Mouse (Mus musculus) liver, embryonic 15.5 days (tissue): ENCODE data around the gene Gm8439. TPM values are rescaled to one million over a fixed set of nuclear protein-coding genes. Genes with fewer than 3 reads are reported as not detected.

Source experiments
- ATAC-seq: fragments of 200-750 bp; cut with Nextera tagmentation; 2 replicates; pipeline ENCODE4 v1.8.0; 2017; ENCODE audit warnings: moderate number of reproducible peaks, mild to moderate bottlenecking, moderate library complexity; ENCODE audit not compliant: insufficient read depth
- H3K27ac ChIP-seq: fragments of 300-500 bp; sonication (generic); replicated peaks from 2 replicates; pipeline ENCODE4 v1.5.1; 2015; ENCODE audit warnings: mild to moderate bottlenecking, inconsistent platforms
- H3K27me3 ChIP-seq: fragments of 300-500 bp; sonication (generic); 2 replicates; pipeline ENCODE4 v1.6.1; 2015; ENCODE audit warnings: mild to moderate bottlenecking, inconsistent platforms
- H3K36me3 ChIP-seq: fragments of 300-500 bp; sonication (generic); replicated peaks from 2 replicates; pipeline ENCODE4 v1.6.1; 2015; ENCODE audit warnings: moderate library complexity, mild to moderate bottlenecking, inconsistent platforms
- H3K4me1 ChIP-seq: fragments of 300-500 bp; sonication (generic); replicated peaks from 2 replicates; pipeline ENCODE4 v1.6.1; 2015; ENCODE audit warnings: inconsistent platforms
- H3K4me2 ChIP-seq: fragments of 300-500 bp; sonication (generic); 2 replicates; pipeline ENCODE4 v1.6.1; 2015; ENCODE audit warnings: moderate library complexity, mild to moderate bottlenecking, inconsistent platforms
- H3K4me3 ChIP-seq: fragments of 300-500 bp; sonication (generic); replicated peaks from 2 replicates; pipeline ENCODE4 v1.5.1; 2015; ENCODE audit warnings: mild to moderate bottlenecking, inconsistent platforms
- H3K9ac ChIP-seq: fragments of 300-500 bp; sonication (generic); 2 replicates; pipeline ENCODE4 v1.6.1; 2015; ENCODE audit warnings: moderate library complexity, mild to moderate bottlenecking, inconsistent platforms
- H3K9me3 ChIP-seq: fragments of 300-500 bp; sonication (generic); replicated peaks from 2 replicates; pipeline ENCODE4 v1.6.1; 2016; ENCODE audit warnings: inconsistent platforms
- WGBS: fragments of 180-500 bp; shearing (Covaris S2); methylation state at CpG from one replicate; pipeline ENCODE4 v1.1.7; 2015; ENCODE audit warnings: mixed read lengths; ENCODE audit not compliant: insufficient replicate concordance; 5-methylcytosine and 5-hydroxymethylcytosine counted together
- polyA plus RNA-seq: library from polyadenylated mRNA; unstranded; fragments of >200 nt; fragmentation: Nextera tagmentation; extraction: Ambion mirVana; gene quantifications from 2 replicates; pipeline ENCODE4 v1.2.1, GENCODE M21; 2015

Gm8439 gene
- polyA plus RNA-seq, 1 experiment from 2014 or later: not detected

- no peak overlapping the region for H3K4me3 ChIP-seq
- no peak overlapping the region for H3K27ac ChIP-seq
- 71% methylated on average over 3 of the region's 3 CpGs for WGBS
- H3K27me3 ChIP-seq: peaks cover 28% of the 10 kb centered on the region
- ATAC-seq: no peak
- no peak overlapping the region for H3K9ac ChIP-seq
- H3K9me3 ChIP-seq: no peaks in the 10 kb centered on the region
- no peak overlapping the region for H3K4me2 ChIP-seq
- peaks cover 11% of the 10 kb centered on the region for H3K4me1 ChIP-seq
- H3K36me3 ChIP-seq: no peaks in the 10 kb centered on the region
Measured at GRCm38 (mm10) chr4:120643899-120644298, 55.4 kb downstream of the Gm8439 start.

DNA sequence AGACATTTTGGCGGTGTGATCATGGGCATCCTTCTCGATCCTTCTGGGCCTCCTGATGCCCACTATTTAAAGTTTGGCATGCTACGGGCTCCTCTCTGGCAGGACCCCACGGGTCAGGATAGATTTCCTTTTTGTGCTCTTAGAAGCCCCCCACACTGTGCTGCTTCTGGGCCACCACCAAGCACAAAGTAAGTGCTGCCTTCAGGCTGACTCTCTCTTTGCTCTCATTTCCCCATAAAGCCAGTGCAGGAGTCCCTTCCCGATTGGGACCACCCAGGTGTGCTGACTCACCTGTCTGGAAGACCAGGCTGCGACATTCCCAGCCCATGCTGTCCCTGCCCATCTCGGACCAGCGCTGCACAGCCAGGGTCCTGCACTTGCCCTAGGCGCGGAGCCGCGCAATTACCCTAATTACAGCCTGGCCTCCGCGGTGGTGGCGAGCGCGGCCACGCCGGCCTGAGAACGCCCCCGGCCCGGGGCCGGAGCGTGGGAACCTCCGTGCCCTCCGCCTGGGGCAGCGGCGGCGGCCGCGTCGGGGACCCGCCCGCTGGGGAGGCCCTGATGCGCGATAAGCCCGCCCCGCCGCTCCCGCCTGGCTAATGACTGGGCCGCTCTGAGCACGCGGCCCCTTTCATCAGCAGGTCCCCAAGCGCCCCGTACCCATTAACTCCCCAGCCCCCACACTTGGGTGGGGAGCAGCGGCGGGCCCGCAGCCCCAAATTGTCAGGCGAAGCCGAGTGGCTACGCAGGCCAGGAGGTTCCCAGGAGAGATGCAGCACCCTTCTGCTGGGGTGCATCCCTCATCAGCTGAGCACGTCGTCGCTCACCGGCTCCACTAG lies 61.0 kb downstream of the Gm8439 start:
- ATAC-seq: peak; percentile 90
- H3K27me3 ChIP-seq: peaks cover 63% of the 10 kb centered on the region
- H3K4me2 ChIP-seq: peak overlapping the region; percentile 91
- H3K9me3 ChIP-seq: no peaks in the 10 kb centered on the region
- H3K27ac ChIP-seq: peak overlapping the region; percentile 24; the same call in 1 of the 2 replicates
- 4% methylated on average over 55 of the region's 55 CpGs for WGBS
- peak overlapping the region; percentile 57 for H3K4me3 ChIP-seq
- H3K36me3 ChIP-seq: no peaks in the 10 kb centered on the region
- H3K9ac ChIP-seq: peak overlapping the region; percentile 60
- peaks cover 30% of the 10 kb centered on the region for H3K4me1 ChIP-seq

DNA sequence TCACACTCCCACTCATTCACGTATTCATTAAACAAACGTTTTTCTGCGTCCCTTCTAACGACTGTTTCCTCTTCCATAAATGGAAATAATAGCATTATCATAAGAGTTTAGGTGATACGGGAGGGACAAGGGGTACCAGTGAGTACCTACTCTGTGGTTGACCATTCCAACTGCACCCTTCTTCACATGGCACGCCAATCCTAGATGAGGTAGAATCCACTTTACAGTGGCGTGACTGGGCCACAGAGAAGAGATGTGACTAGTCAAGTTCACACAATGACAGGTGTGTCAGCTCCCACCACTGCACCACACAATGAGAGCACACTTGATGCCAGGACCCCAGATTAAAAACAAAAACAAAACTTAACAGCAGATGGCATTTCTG lies 61.7 kb downstream of the Gm8439 start:
- peak overlapping the region; percentile 91 for H3K4me2 ChIP-seq
- peaks cover 30% of the 10 kb centered on the region for H3K4me1 ChIP-seq
- H3K36me3 ChIP-seq: no peaks in the 10 kb centered on the region
- 0 out of 2 replicates have a peak overlapping the region, but pooled peaks have one; percentile 2 for H3K27ac ChIP-seq
- peaks cover 64% of the 10 kb centered on the region for H3K27me3 ChIP-seq
- ATAC-seq: 0 out of 2 replicates have a peak, but pooled peaks have one; percentile 9
- peak overlapping the region; percentile 60 for H3K9ac ChIP-seq
- 23% methylated on average over 7 of the region's 7 CpGs for WGBS
- H3K4me3 ChIP-seq: peak overlapping the region; percentile 57
- no peaks in the 10 kb centered on the region for H3K9me3 ChIP-seq

GRCm38 (mm10) chr4:120655898-120656297 lies 67.4 kb downstream of the Gm8439 start:
- H3K36me3 ChIP-seq: no peaks in the 10 kb centered on the region
- no peak overlapping the region for H3K4me3 ChIP-seq
- no peak overlapping the region for H3K9ac ChIP-seq
- no peak for ATAC-seq
- H3K4me1 ChIP-seq: no peaks in the 10 kb centered on the region
- H3K4me2 ChIP-seq: no peak overlapping the region
- H3K27ac ChIP-seq: no peak overlapping the region
- H3K27me3 ChIP-seq: peaks cover 22% of the 10 kb centered on the region
- no peaks in the 10 kb centered on the region for H3K9me3 ChIP-seq
- 73% methylated on average over 8 of the region's 8 CpGs for WGBS

Other genes starting within 250 kb of the Gm8439 start
- 12.3 and 12.8 TPM in 2 replicates for gene Scmh1, start 183.5 kb upstream of the Gm8439 start, polyA plus RNA-seq
- gene Slfnl1, start 56.5 kb upstream of the Gm8439 start, polyA plus RNA-seq: not detected in 2 replicates
- gene Ctps, start 18.5 kb upstream of the Gm8439 start, polyA plus RNA-seq: 27.7 and 29.1 TPM in 2 replicates
- gene Cited4, start 77.8 kb downstream of the Gm8439 start, polyA plus RNA-seq: 78.5 and 82.8 TPM in 2 replicates
- 0.13 TPM in 2 replicates for gene Kcnq4, start 159.9 kb downstream of the Gm8439 start, polyA plus RNA-seq
- gene Nfyc, start 242.8 kb downstream of the Gm8439 start, polyA plus RNA-seq: 50.0 and 50.4 TPM in 2 replicates